Mouse (Mus musculus): ENCODE data around the gene Deaf1. TPM values are rescaled to one million over a fixed set of nuclear protein-coding genes. Genes with fewer than 3 reads are reported as not detected.
A peak's percentile ranks its signal among the peaks of the same experiment; 100 is the strongest.

Deaf1 gene
- polyA plus RNA-seq, 1 experiment from 2014 or later: 237 TPM

DNA sequence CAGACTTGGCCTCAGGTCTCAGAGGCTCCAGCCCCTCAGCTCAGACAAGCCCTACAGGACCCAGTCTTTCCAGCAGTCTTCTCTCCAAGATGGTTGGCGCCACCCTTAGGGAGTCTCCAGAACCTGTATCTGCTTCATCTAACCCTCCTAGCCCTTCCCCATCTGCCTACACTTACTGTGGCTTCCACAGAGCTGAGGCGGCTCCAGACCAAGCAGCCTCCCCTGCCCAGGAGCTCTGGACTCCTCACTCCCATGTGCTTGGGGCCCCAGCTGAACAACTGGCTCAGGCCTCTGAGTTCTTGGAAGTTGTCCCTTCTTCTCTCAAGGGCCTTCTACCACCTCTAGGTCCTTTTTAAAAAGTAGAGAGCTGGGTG is 36.2 kb upstream of the Deaf1 start:
- Histone ChIP-seq H3K4me2 (ENCODE audit: low read length) (no peak overlapping the region), H3K4me3 (ENCODE audit: low read depth, low read length) (no peak overlapping the region), H3K27me3 (ENCODE audit: control insufficient read depth, insufficient read depth, low read depth, low read length) (peaks cover 6% of the 10 kb centered on the region; the same call in 1 of the 2 replicates), H3K4me1 (ENCODE audit: control insufficient read depth, insufficient read depth, low read length) (no peaks in the 10 kb centered on the region), H3K36me3 (ENCODE audit: control insufficient read depth, insufficient read depth, low read length) (no peaks in the 10 kb centered on the region), H3K9ac (ENCODE audit: low read depth, low read length) (no peak overlapping the region), H3K9me3 (replicated peaks; ENCODE audit: control insufficient read depth, low read length, poor library complexity, severe bottlenecking) (no peaks in the 10 kb centered on the region), H3K27ac (ENCODE audit: low read length) (no peak overlapping the region)
- 79% methylated on average over 2 of the region's 2 CpGs for WGBS
- no peak; the same call in 1 of the 2 replicates for ATAC-seq

DNA sequence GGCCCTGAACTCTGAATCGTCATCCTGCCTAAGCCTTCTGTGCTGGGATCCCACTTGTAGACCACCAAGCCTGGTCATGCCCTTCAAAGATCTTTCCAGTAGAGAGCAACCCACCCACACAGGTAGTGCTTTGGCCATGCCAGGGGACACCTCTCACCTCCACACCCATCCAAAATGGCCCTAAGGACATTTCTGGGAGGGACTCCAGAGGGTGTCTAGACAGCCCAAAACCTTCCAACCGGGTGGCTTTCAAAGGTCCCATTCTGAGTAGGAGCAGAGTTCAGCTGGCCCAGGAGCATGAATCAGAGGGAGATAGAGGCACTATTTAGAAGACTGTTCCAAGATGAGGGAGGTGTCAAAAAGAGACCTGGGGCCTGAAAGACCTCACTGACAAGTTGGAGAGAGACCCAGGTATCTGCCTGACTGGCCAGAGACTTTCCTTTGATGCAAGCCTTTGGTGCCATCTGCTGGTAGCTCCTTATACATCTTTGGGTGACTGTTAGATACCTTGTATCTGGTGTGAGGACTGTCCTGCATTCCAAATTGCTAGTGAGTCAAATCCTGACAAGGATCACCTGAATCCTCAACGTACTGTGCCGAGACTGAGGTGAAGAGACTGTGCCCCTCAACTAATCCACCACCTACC is 35.7 kb upstream of the Deaf1 start:
- Histone ChIP-seq H3K36me3 (ENCODE audit: control insufficient read depth, insufficient read depth, low read length) (no peaks in the 10 kb centered on the region), H3K9ac (ENCODE audit: low read depth, low read length) (no peak overlapping the region), H3K27ac (ENCODE audit: low read length) (no peak overlapping the region), H3K27me3 (ENCODE audit: control insufficient read depth, insufficient read depth, low read depth, low read length) (peaks cover 6% of the 10 kb centered on the region; the same call in 1 of the 2 replicates), H3K9me3 (replicated peaks; ENCODE audit: control insufficient read depth, low read length, poor library complexity, severe bottlenecking) (no peaks in the 10 kb centered on the region), H3K4me3 (ENCODE audit: low read depth, low read length) (no peak overlapping the region), H3K4me2 (ENCODE audit: low read length) (no peak overlapping the region), H3K4me1 (ENCODE audit: control insufficient read depth, insufficient read depth, low read length) (no peaks in the 10 kb centered on the region)
- ATAC-seq: no peak; the same call in 1 of the 2 replicates
- 57% methylated on average over 4 of the region's 4 CpGs for WGBS

DNA sequence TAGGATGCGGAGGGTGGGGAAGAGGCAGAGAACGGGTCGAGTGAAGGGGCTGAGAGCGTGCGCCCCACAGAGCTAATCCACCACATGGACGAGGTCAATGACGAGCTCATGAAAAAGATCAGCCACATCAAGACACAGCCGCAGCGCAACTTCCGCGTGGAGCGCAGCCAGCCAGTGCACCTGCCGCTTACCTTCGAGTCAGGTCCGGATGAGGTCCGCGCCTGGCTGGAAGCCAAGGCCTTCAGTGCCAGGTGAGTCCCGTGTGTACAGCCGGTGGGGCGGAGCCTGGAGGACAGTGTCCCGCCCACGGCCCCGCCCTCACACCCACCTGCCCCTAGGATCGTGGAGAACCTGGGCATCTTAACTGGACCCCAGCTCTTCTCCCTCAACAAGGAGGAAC is 34.0 kb upstream of the Deaf1 start:
- ATAC-seq: no peak
- Histone ChIP-seq H3K27me3 (ENCODE audit: control insufficient read depth, insufficient read depth, low read depth, low read length) (peaks cover 6% of the 10 kb centered on the region; the same call in 1 of the 2 replicates), H3K4me1 (ENCODE audit: control insufficient read depth, insufficient read depth, low read length) (no peaks in the 10 kb centered on the region), H3K9me3 (replicated peaks; ENCODE audit: control insufficient read depth, low read length, poor library complexity, severe bottlenecking) (no peaks in the 10 kb centered on the region), H3K9ac (ENCODE audit: low read depth, low read length) (no peak overlapping the region), H3K4me2 (ENCODE audit: low read length) (peak overlapping the region; percentile 38), H3K27ac (ENCODE audit: low read length) (no peak overlapping the region), H3K36me3 (ENCODE audit: control insufficient read depth, insufficient read depth, low read length) (no peaks in the 10 kb centered on the region), H3K4me3 (ENCODE audit: low read depth, low read length) (no peak overlapping the region)
- 16% methylated on average over 24 of the region's 24 CpGs for WGBS

DNA sequence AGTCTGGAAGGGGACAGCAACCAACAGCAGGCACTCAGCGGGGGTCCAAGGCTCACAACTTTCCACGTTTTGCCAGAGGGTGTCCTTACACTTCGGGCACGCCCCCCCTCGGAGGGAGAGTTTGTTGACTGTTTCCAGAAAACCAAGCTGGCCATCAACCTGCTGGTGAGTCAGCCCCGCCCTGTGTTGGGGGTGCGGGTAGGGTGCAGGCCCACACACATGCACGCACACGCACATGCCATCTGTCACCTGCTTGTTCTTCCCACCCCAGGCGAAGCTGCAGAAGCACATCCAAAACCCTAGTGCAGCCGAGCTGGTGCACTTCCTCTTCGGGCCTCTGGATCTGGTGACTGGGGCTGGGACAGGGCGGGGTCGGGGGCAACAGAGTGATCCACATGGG is 29.5 kb upstream of the Deaf1 start:
- ATAC-seq: no peak
- WGBS: 80% methylated on average over 14 of the region's 14 CpGs
- no peak overlapping the region for H3K4me3 ChIP-seq (ENCODE audit: low read depth, low read length)
- no peak overlapping the region for H3K27ac ChIP-seq (ENCODE audit: low read length)
- peaks cover 6% of the 10 kb centered on the region; the same call in 1 of the 2 replicates for H3K27me3 ChIP-seq (ENCODE audit: control insufficient read depth, insufficient read depth, low read depth, low read length)
- H3K9ac ChIP-seq (ENCODE audit: low read depth, low read length): no peak overlapping the region
- peaks cover 9% of the 10 kb centered on the region for H3K4me1 ChIP-seq (ENCODE audit: control insufficient read depth, insufficient read depth, low read length)
- no peaks in the 10 kb centered on the region for H3K36me3 ChIP-seq (ENCODE audit: control insufficient read depth, insufficient read depth, low read length)
- no peak overlapping the region for H3K4me2 ChIP-seq (ENCODE audit: low read length)
- no peaks in the 10 kb centered on the region for H3K9me3 ChIP-seq (replicated peaks; ENCODE audit: control insufficient read depth, low read length, poor library complexity, severe bottlenecking)

DNA sequence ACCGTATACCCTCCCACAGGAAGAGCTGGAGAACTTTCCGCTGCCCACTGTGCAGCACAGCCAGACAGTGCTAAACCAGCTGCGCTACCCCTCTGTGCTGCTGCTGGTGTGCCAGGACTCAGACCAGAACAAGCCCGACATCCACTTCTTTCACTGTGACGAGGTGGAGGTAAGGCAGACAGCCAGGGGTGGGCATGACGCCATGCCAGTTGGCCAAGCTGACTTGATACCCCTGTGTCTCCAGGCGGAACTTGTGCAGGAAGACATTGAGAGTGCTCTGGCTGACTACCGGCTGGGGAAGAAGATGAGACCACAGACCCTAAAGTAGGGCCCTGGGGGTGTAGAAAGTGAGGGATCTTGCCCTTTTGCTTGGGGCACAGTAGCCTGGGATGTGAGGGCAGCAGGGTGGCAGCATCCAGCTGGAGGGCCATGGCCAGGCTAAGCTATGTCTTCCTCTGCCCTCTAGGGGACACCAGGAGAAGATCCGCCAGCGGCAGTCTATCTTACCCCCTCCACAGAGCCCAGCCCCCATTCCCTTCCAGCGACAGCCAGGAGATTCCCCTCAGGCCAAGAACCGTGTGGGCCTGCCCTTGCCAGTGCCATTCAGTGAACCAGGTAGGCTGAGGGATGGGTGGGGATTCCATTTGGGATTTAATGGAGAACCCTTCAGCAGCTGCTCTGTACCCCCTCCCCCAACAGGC is 28.3 kb upstream of the Deaf1 start:
- Histone ChIP-seq H3K4me1 (ENCODE audit: control insufficient read depth, insufficient read depth, low read length) (peaks cover 9% of the 10 kb centered on the region), H3K27me3 (ENCODE audit: control insufficient read depth, insufficient read depth, low read depth, low read length) (no peaks in the 10 kb centered on the region), H3K36me3 (ENCODE audit: control insufficient read depth, insufficient read depth, low read length) (no peaks in the 10 kb centered on the region), H3K27ac (ENCODE audit: low read length) (peak overlapping the region; percentile 50), H3K4me3 (ENCODE audit: low read depth, low read length) (no peak overlapping the region), H3K4me2 (ENCODE audit: low read length) (no peak overlapping the region), H3K9ac (ENCODE audit: low read depth, low read length) (no peak overlapping the region), H3K9me3 (replicated peaks; ENCODE audit: control insufficient read depth, low read length, poor library complexity, severe bottlenecking) (no peaks in the 10 kb centered on the region)
- WGBS: 57% methylated on average over 12 of the region's 12 CpGs
- ATAC-seq: peak; percentile 39; the same call in 1 of the 2 replicates

DNA sequence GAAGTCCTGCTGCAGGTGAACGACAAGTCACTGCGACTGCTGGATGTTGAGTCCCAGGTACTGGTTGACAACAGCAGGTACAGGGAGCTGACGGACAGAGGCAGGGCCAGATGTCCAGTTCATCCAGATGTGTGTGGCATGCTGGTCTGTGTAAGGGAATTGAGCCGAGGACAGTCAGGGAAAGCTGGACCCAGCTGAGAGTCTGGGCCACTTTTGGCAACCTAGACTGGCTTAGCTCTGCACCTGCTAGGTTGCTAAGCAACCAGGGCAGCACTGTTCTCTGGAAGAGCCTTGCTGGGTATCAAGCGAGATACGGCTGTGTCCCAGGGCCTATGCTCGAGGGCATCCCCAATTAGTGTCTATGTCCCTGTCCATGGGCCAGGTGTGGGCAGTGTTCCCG is 27.6 kb upstream of the Deaf1 start:
- no peak overlapping the region for H3K4me2 ChIP-seq (ENCODE audit: low read length)
- no peaks in the 10 kb centered on the region for H3K27me3 ChIP-seq (ENCODE audit: control insufficient read depth, insufficient read depth, low read depth, low read length)
- H3K36me3 ChIP-seq (ENCODE audit: control insufficient read depth, insufficient read depth, low read length): no peaks in the 10 kb centered on the region
- WGBS: 63% methylated on average over 8 of the region's 8 CpGs
- no peak overlapping the region for H3K4me3 ChIP-seq (ENCODE audit: low read depth, low read length)
- H3K27ac ChIP-seq (ENCODE audit: low read length): peak overlapping the region; percentile 50; the same call in 1 of the 2 replicates
- no peak overlapping the region for H3K9ac ChIP-seq (ENCODE audit: low read depth, low read length)
- peak; percentile 77; the same call in 1 of the 2 replicates for ATAC-seq
- H3K9me3 ChIP-seq (replicated peaks; ENCODE audit: control insufficient read depth, low read length, poor library complexity, severe bottlenecking): no peaks in the 10 kb centered on the region
- H3K4me1 ChIP-seq (ENCODE audit: control insufficient read depth, insufficient read depth, low read length): peaks cover 9% of the 10 kb centered on the region

DNA sequence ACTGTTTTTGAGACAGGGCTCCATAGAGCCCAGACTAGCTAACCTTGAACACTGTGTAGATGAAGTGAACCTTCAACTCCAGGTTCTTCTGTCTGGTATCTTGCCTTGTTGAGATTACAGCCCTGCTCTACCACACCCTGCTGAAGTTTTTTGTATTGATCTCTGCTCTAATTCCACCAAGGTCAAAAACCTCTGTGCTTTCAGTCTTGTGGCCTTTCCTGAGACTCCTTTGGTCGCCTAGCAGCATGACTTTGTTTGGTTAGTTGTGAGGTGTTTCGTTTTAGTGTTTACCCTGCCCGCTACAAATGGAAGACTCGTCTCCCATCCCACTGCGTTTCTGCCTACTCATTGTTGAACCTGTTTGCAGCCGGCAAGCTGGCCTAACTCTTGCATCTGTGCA is 23.6 kb upstream of the Deaf1 start:
- Histone ChIP-seq H3K4me3 (ENCODE audit: low read depth, low read length) (no peak overlapping the region), H3K9ac (ENCODE audit: low read depth, low read length) (no peak overlapping the region), H3K27me3 (ENCODE audit: control insufficient read depth, insufficient read depth, low read depth, low read length) (no peaks in the 10 kb centered on the region), H3K4me2 (ENCODE audit: low read length) (no peak overlapping the region), H3K27ac (ENCODE audit: low read length) (no peak overlapping the region), H3K9me3 (replicated peaks; ENCODE audit: control insufficient read depth, low read length, poor library complexity, severe bottlenecking) (no peaks in the 10 kb centered on the region), H3K36me3 (ENCODE audit: control insufficient read depth, insufficient read depth, low read length) (no peaks in the 10 kb centered on the region), H3K4me1 (ENCODE audit: control insufficient read depth, insufficient read depth, low read length) (peaks cover 9% of the 10 kb centered on the region)
- no peak for ATAC-seq
- WGBS: 82% methylated on average over 6 of the region's 6 CpGs

DNA sequence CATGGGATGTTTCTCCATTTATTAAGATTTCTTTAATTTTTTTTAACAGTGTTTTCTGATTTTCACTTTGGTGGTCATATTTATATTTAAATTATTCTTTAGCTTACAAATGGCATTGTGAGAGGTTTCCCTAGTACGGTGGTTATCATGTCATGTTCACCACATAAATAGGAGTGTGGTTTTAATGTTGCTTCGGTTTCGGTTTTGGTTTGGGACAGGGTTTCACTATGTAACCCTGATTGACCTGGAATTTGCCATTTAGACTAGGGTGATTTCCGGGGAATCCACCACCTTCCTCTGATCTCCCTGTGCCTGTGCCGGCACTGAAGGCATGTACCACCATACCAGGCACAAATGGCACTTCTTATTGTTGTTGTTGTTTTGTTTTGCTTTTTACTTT is 17.3 kb upstream of the Deaf1 start:
- 93% methylated on average over 5 of the region's 5 CpGs for WGBS
- Histone ChIP-seq H3K9ac (ENCODE audit: low read depth, low read length) (no peak overlapping the region), H3K4me1 (ENCODE audit: control insufficient read depth, insufficient read depth, low read length) (no peaks in the 10 kb centered on the region), H3K27ac (ENCODE audit: low read length) (no peak overlapping the region), H3K9me3 (replicated peaks; ENCODE audit: control insufficient read depth, low read length, poor library complexity, severe bottlenecking) (no peaks in the 10 kb centered on the region), H3K27me3 (ENCODE audit: control insufficient read depth, insufficient read depth, low read depth, low read length) (no peaks in the 10 kb centered on the region), H3K4me3 (ENCODE audit: low read depth, low read length) (no peak overlapping the region), H3K36me3 (ENCODE audit: control insufficient read depth, insufficient read depth, low read length) (no peaks in the 10 kb centered on the region), H3K4me2 (ENCODE audit: low read length) (no peak overlapping the region)
- ATAC-seq: no peak

DNA sequence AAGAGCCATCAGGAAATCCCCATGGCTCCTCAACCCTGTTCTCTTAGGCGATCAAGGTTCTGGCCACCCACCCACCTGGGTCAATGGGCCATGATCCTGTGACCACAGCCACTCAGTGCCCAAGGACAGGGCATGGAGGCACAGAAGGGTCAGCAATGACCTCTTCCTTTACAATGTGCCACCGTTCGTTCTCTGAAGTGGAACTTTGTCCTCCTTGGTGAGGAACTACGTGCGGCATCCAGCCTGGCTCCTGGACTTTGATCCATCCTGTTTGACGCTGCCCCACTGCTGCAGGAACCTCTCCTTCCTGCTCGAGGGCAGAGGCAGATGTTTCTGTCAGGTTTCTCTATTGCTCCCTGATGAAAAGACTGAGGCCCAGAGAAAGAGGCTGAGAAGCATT is 16.2 kb upstream of the Deaf1 start:
- Histone ChIP-seq H3K4me2 (ENCODE audit: low read length) (no peak overlapping the region), H3K27me3 (ENCODE audit: control insufficient read depth, insufficient read depth, low read depth, low read length) (peaks cover 3% of the 10 kb centered on the region; the same call in 1 of the 2 replicates), H3K4me1 (ENCODE audit: control insufficient read depth, insufficient read depth, low read length) (no peaks in the 10 kb centered on the region), H3K36me3 (ENCODE audit: control insufficient read depth, insufficient read depth, low read length) (no peaks in the 10 kb centered on the region), H3K9ac (ENCODE audit: low read depth, low read length) (no peak overlapping the region), H3K4me3 (ENCODE audit: low read depth, low read length) (no peak overlapping the region), H3K27ac (ENCODE audit: low read length) (no peak overlapping the region), H3K9me3 (replicated peaks; ENCODE audit: control insufficient read depth, low read length, poor library complexity, severe bottlenecking) (no peaks in the 10 kb centered on the region)
- WGBS: 75% methylated on average over 7 of the region's 7 CpGs
- no peak for ATAC-seq
